Mouse (Mus musculus) kidney, adult 9 months (tissue): ENCODE data around the gene Clptm1.
A peak's percentile ranks its signal among the peaks of the same experiment; 100 is the strongest.

Experiments used
- DNase-seq: peaks from one replicate; pipeline ENCODE4 v3.0.0; 2022

Gene Clptm1

GRCm38 (mm10) chr7:19664955-19665841, at the start of gene Clptm1:
Gene Clptm1, minus strand, starts transcription at chr7:19665033.
- DNase-seq, result peak; percentile 98

- no peak for DNase-seq
Measured at GRCm38 (mm10) chr7:19713598-19713997, 48.8 kb upstream of the Clptm1 start.

- no peak for DNase-seq
Measured at GRCm38 (mm10) chr7:19713196-19713595, 48.4 kb upstream of the Clptm1 start.

- DNase-seq, result no peak
Measured at GRCm38 (mm10) chr7:19712414-19712813, 47.6 kb upstream of the Clptm1 start.

GRCm38 (mm10) chr7:19710650-19711049, 45.8 kb upstream of the Clptm1 start:
- no peak for DNase-seq

GRCm38 (mm10) chr7:19705271-19705670, 40.4 kb upstream of the Clptm1 start:
- no peak for DNase-seq

- DNase-seq, result no peak
Measured at GRCm38 (mm10) chr7:19704475-19704874, 39.6 kb upstream of the Clptm1 start.

- no peak for DNase-seq
Measured at GRCm38 (mm10) chr7:19702859-19703555, 38.2 kb upstream of the Clptm1 start.

GRCm38 (mm10) chr7:19701069-19701761, 36.4 kb upstream of the Clptm1 start:
- DNase-seq, result peak; percentile 88

- no peak for DNase-seq
Measured at GRCm38 (mm10) chr7:19700299-19701068, 35.7 kb upstream of the Clptm1 start.

GRCm38 (mm10) chr7:19699827-19700148, 35.0 kb upstream of the Clptm1 start:
- no peak for DNase-seq

- DNase-seq, result peak; percentile 62
Measured at GRCm38 (mm10) chr7:19698907-19699826, 34.3 kb upstream of the Clptm1 start, which contains the start of gene Apoe. Gene Apoe, minus strand, starts transcription at chr7:19699188.

GRCm38 (mm10) chr7:19697949-19698906, 33.4 kb upstream of the Clptm1 start:
- DNase-seq, result peak; percentile 61

- DNase-seq, result no peak
Measured at GRCm38 (mm10) chr7:19696336-19696873, 31.6 kb upstream of the Clptm1 start.

GRCm38 (mm10) chr7:19695881-19696280, 31.0 kb upstream of the Clptm1 start:
- no peak for DNase-seq

GRCm38 (mm10) chr7:19695213-19695594, 30.4 kb upstream of the Clptm1 start:
- DNase-seq, result no peak

- no peak for DNase-seq
Measured at GRCm38 (mm10) chr7:19694336-19695212, 29.7 kb upstream of the Clptm1 start.

GRCm38 (mm10) chr7:19693421-19693820, 28.6 kb upstream of the Clptm1 start:
- no peak for DNase-seq
